Mouse (Mus musculus) midbrain, embryonic 16.5 days (tissue): ENCODE data around the gene Bicra. TPM values are rescaled to one million over a fixed set of nuclear protein-coding genes. Genes with fewer than 3 reads are reported as not detected.
A peak's percentile ranks its signal among the peaks of the same experiment; 100 is the strongest.

ENCODE experiments used
- ATAC-seq: fragments of 200-750 bp; cut with Nextera tagmentation; 2 replicates; pipeline ENCODE4 v1.8.0; 2017; ENCODE audit warnings: moderate TSS enrichment
- H3K27ac ChIP-seq: fragments of 300-500 bp; sonication (generic); 2 replicates; pipeline ENCODE4 v1.5.1; 2014; ENCODE audit warnings: mild to moderate bottlenecking, low read length, mixed read lengths
- H3K27me3 ChIP-seq: fragments of 300-500 bp; sonication (generic); 2 replicates; pipeline ENCODE4 v1.6.1; 2014; ENCODE audit warnings: low read depth, low read length, mixed read lengths; ENCODE audit not compliant: control insufficient read depth, insufficient read depth
- H3K36me3 ChIP-seq: fragments of 300-500 bp; sonication (generic); 2 replicates; pipeline ENCODE4 v1.6.1; 2014; ENCODE audit warnings: mild to moderate bottlenecking, low read length, moderate library complexity, mixed read lengths; ENCODE audit not compliant: control insufficient read depth, insufficient read depth
- H3K4me1 ChIP-seq: fragments of 300-500 bp; sonication (generic); 2 replicates; pipeline ENCODE4 v1.6.1; 2014; ENCODE audit warnings: mild to moderate bottlenecking, low read length, mixed read lengths; ENCODE audit not compliant: control insufficient read depth, insufficient read depth
- H3K4me2 ChIP-seq: fragments of 300-500 bp; sonication (generic); 2 replicates; pipeline ENCODE4 v1.6.1; 2014; ENCODE audit warnings: mild to moderate bottlenecking, low read length, mixed read lengths
- H3K4me3 ChIP-seq: fragments of 300-500 bp; sonication (generic); 2 replicates; pipeline ENCODE4 v1.5.1; 2014; ENCODE audit warnings: low read depth, mild to moderate bottlenecking, low read length, moderate library complexity, mixed read lengths
- H3K9ac ChIP-seq: fragments of 300-500 bp; sonication (generic); 2 replicates; pipeline ENCODE4 v1.6.1; 2014; ENCODE audit warnings: low read depth, low read length, mixed read lengths
- H3K9me3 ChIP-seq: fragments of 300-500 bp; sonication (generic); replicated peaks from 2 replicates; pipeline ENCODE4 v1.6.1; 2014; ENCODE audit warnings: mild to moderate bottlenecking, low read length, mixed read lengths; ENCODE audit not compliant: control insufficient read depth, poor library complexity, severe bottlenecking
- WGBS: fragments of 180-500 bp; shearing (Covaris S2); extraction: QIAGEN DNeasy Blood & Tissue Kit; methylation state at CpG from one replicate; pipeline ENCODE4 v1.1.7; 2014; 5-methylcytosine and 5-hydroxymethylcytosine counted together
- polyA plus RNA-seq: library from polyadenylated mRNA; unstranded; fragments of >200 nt; fragmentation: Nextera tagmentation; extraction: Ambion mirVana; gene quantifications from 2 replicates; pipeline ENCODE4 v1.2.1, GENCODE M21; 2015

Bicra gene
- polyA plus RNA-seq, 1 experiment from 2014 or later = 5.9 TPM

DNA sequence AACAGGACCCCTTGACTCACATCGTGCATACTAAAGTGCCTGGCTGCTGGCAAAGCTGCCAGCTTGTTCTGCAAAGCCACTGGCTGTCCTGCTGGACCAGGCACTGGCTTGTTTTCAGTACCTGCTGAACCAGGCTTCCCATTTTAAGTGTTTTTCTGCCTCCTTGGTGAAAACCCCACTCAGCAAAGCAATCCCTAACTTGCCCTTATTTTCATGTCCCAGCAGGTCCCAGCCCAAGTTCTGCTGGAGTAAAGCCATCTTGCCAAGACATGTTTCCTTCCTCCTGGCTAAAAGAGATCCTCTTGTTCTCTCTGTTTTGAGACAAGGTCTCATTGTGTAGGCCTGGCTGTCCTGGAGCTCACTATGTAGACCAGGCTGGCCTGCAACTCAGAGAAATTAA lies 103.4 kb downstream of the Bicra start:
- no peak overlapping the region; the same call in 1 of the 2 replicates for H3K4me3 ChIP-seq
- no peak overlapping the region for H3K9ac ChIP-seq
- no peak for ATAC-seq
- H3K4me1 ChIP-seq = peaks cover 16% of the 10 kb centered on the region
- H3K36me3 ChIP-seq = peaks cover 37% of the 10 kb centered on the region
- no peaks in the 10 kb centered on the region for H3K9me3 ChIP-seq
- H3K27ac ChIP-seq = no peak overlapping the region
- H3K27me3 ChIP-seq = no peaks in the 10 kb centered on the region
- H3K4me2 ChIP-seq = peak overlapping the region; percentile 8; the same call in 1 of the 2 replicates
- 89% methylated on average over 1 of the region's 1 CpGs for WGBS

DNA sequence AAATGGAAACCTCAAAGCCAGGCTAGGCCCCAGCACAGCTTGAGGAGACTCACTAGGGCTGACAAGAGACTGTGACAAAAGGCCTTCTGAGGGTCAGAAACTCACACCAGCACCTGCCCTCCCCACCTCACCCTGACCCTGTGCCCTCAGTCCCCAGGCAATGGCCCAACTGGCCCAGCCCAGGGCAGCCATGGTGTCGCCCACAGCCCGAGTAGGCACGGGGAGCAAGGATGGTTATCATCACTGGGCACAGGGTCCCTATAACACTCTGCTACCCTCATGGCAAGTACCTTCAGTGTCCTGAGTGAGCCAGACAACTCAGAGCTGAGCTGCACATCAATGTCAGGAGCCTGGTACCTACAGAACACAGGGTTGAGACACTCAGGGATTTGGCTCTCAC lies 109.1 kb downstream of the Bicra start:
- no peak for ATAC-seq
- no peak overlapping the region for H3K27ac ChIP-seq

GRCm38 (mm10) chr7:15937491-15937890 lies 110.2 kb downstream of the Bicra start:
- H3K36me3 ChIP-seq = peaks cover 65% of the 10 kb centered on the region
- no peaks in the 10 kb centered on the region for H3K4me1 ChIP-seq
- H3K9ac ChIP-seq = no peak overlapping the region
- H3K4me2 ChIP-seq = no peak overlapping the region
- H3K27ac ChIP-seq = no peak overlapping the region
- WGBS = 90% methylated on average over 5 of the region's 5 CpGs
- no peaks in the 10 kb centered on the region for H3K9me3 ChIP-seq
- ATAC-seq = 0 out of 2 replicates have a peak, but pooled peaks have one; percentile 31
- H3K4me3 ChIP-seq = no peak overlapping the region
- no peaks in the 10 kb centered on the region for H3K27me3 ChIP-seq

More for the DNA sequence above, 109.1 kb downstream of the Bicra start:
- no peak overlapping the region for H3K9ac ChIP-seq
- H3K4me3 ChIP-seq = no peak overlapping the region
- WGBS = 95% methylated on average over 3 of the region's 3 CpGs
- no peaks in the 10 kb centered on the region for H3K4me1 ChIP-seq
- no peak overlapping the region for H3K4me2 ChIP-seq
- H3K27me3 ChIP-seq = no peaks in the 10 kb centered on the region
- no peaks in the 10 kb centered on the region for H3K9me3 ChIP-seq
- peaks cover 68% of the 10 kb centered on the region for H3K36me3 ChIP-seq

DNA sequence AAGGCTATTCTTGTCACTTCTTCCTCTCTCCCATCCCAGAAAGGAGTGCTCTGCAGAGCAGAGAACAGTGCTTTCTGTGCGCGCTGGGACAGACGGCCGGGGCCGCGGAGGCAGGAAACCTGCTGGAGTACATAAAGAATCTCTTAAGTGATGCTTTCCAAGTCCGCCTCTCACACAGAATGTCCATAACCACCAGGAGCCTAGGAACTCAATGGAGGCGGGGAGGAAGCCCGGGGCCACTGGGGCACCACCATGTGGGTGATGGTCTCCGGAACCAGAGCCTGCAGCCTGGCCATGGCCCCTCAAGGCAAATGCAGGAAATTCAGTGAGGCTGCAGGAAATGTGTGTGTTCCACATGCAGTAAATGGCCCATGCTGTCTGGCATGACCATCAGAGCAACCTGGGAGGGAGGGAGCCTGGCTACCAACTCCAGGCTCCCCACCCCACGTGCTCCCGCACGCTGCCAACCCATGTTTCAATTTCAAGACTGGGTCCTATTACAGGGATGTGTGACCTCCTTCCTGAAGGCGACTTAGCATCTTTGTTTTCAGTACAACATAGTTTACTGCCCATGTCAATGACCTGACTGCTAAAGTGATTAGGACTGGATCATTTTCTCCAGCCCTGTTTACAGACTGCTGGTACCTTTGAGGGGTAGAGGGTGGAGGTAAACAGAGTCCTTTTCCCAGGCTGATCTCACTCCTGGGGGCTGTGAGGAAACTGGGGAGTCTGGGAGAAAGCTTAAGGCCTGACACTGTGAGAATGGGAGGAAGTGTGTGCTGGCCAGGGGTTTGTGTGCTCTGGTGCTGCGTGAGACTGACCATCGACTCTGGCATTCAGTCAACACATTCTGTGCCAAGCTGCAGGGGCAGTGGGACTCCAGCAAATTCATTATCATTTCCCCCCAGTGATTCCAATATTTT lies 114.0 kb downstream of the Bicra start:
- no peak for ATAC-seq
- Histone ChIP-seq H3K27ac (no peak overlapping the region), H3K27me3 (no peaks in the 10 kb centered on the region), H3K4me3 (no peak overlapping the region), H3K9me3 (no peaks in the 10 kb centered on the region), H3K36me3 (peaks cover 29% of the 10 kb centered on the region), H3K9ac (no peak overlapping the region), H3K4me2 (no peak overlapping the region), H3K4me1 (no peaks in the 10 kb centered on the region)
- 70% methylated on average over 16 of the region's 16 CpGs for WGBS

DNA sequence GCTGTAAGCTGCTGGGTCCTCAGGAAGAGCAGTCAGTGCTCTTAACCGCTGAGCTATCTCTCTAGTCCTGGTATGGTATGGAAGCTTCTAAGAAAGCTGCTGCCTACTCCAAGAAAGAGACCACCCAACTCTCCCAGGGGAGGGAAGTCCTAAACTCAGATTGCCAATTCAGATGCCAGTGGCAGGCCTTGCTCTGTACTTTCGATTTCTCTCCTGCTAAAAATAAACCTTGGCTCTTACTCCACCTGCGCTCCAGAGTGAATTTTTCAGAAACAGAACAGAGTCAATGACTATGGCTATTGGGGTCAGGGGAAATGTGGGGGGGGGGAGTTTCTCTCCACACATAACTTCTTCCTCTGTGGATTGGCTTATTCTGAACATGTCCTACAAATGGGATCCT lies 116.1 kb downstream of the Bicra start:
- Histone ChIP-seq H3K4me2 (no peak overlapping the region), H3K27ac (no peak overlapping the region), H3K9me3 (no peaks in the 10 kb centered on the region), H3K27me3 (no peaks in the 10 kb centered on the region), H3K9ac (no peak overlapping the region), H3K36me3 (peaks cover 14% of the 10 kb centered on the region), H3K4me1 (no peaks in the 10 kb centered on the region), H3K4me3 (no peak overlapping the region)
- ATAC-seq = no peak
- 87% methylated on average over 3 of the region's 3 CpGs for WGBS

DNA sequence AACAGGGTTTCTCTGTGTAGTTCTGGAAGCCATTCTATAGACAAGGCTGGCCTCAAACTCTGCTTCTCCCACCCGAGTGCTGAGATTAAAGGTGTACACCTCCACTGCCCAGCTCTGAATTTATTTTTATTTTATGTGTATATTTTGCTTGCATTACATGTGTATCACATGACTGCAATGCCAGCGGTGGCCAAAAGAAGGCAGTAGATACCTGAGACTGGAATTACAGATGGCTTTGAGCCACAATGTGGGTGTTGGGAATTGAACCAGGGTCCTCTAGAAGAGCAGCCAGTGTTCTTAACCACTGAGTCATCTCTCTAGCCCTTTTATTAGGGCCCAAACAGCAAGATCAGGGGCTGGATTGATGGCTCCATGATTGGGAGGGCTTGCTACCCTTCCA lies 117.2 kb downstream of the Bicra start:
- Histone ChIP-seq H3K4me2 (no peak overlapping the region), H3K27ac (no peak overlapping the region), H3K9ac (no peak overlapping the region), H3K36me3 (peaks cover 5% of the 10 kb centered on the region; the same call in 1 of the 2 replicates), H3K9me3 (no peaks in the 10 kb centered on the region), H3K27me3 (no peaks in the 10 kb centered on the region), H3K4me1 (no peaks in the 10 kb centered on the region), H3K4me3 (no peak overlapping the region)
- WGBS = 61% methylated on average over 2 of the region's 2 CpGs
- no peak for ATAC-seq

DNA sequence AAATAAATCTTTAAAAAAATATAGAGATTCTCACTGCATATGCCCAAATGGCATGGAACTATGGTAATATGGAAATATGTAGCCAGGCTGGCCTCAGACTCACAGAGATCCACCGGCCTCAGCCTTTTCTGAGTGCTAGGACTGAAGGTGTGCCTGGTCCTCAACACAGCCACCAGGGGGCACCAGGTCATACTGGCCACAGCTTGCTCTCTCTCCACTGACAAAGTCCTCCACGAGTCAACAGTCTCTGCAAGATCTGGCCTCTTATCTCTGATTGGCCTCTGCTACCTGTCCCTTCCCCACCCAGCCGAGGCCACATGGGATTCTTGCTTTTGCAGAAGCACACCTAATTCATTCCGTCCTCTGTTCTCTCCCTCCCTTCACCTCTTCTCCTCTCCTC lies 117.8 kb downstream of the Bicra start:
- H3K9me3 ChIP-seq = no peaks in the 10 kb centered on the region
- H3K27ac ChIP-seq = no peak overlapping the region
- no peaks in the 10 kb centered on the region for H3K27me3 ChIP-seq
- WGBS = 33% methylated on average over 4 of the region's 4 CpGs
- H3K4me1 ChIP-seq = no peaks in the 10 kb centered on the region
- no peak overlapping the region for H3K4me3 ChIP-seq
- no peak overlapping the region for H3K9ac ChIP-seq
- no peak overlapping the region for H3K4me2 ChIP-seq
- no peaks in the 10 kb centered on the region for H3K36me3 ChIP-seq
- ATAC-seq = no peak

- H3K4me1 ChIP-seq = peaks cover 18% of the 10 kb centered on the region
- H3K9ac ChIP-seq = peak within 1 kb of the TSS; percentile 93
- peak within 1 kb of the TSS; percentile 53 for H3K4me3 ChIP-seq
- no peaks in the 10 kb centered on the region for H3K9me3 ChIP-seq
- WGBS = 0% methylated on average over 33 of the region's 33 CpGs
- H3K27ac ChIP-seq = peak within 1 kb of the TSS; percentile 93
- H3K4me2 ChIP-seq = peak within 1 kb of the TSS; percentile 94
- no peaks in the 10 kb centered on the region for H3K27me3 ChIP-seq
- peaks cover 17% of the 10 kb centered on the region for H3K36me3 ChIP-seq
- peak; percentile 95 for ATAC-seq
Measured at GRCm38 (mm10) chr7:15922220-15922773, 125.4 kb downstream of the Bicra start, which contains the start of gene Selenow. Gene Selenow, minus strand, starts transcription at chr7:15922402.

GRCm38 (mm10) chr7:15921796-15922195 lies 125.9 kb downstream of the Bicra start:
- H3K9me3 ChIP-seq = no peaks in the 10 kb centered on the region
- peak overlapping the region; percentile 53 for H3K4me3 ChIP-seq
- WGBS = 0% methylated on average over 10 of the region's 10 CpGs
- H3K27me3 ChIP-seq = no peaks in the 10 kb centered on the region
- peaks cover 18% of the 10 kb centered on the region for H3K4me1 ChIP-seq
- H3K36me3 ChIP-seq = peaks cover 22% of the 10 kb centered on the region
- H3K4me2 ChIP-seq = peak overlapping the region; percentile 94
- peak overlapping the region; percentile 93 for H3K27ac ChIP-seq
- peak overlapping the region; percentile 93 for H3K9ac ChIP-seq
- peak; percentile 49 for ATAC-seq
